Mouse (Mus musculus): ENCODE data around the gene Pdhb. TPM values are rescaled to one million over a fixed set of nuclear protein-coding genes. Genes with fewer than 3 reads are reported as not detected.

Pdhb gene
- total RNA-seq, 1 experiment, result 152 TPM

- no peak overlapping the region for H3K4me3 ChIP-seq (ENCODE audit: insufficient read depth in 1 of 2, low read depth in 1 of 2, low read length in 2 of 2, poor library complexity in 1 of 2, severe bottlenecking in 1 of 2)
- H3K27ac ChIP-seq (ENCODE audit: insufficient read depth, low read depth, low read length, poor library complexity, severe bottlenecking), result peak overlapping the region; percentile 52; the same call in 1 of the 2 replicates
- H3K9me3 ChIP-seq (ENCODE audit: control insufficient read depth, insufficient read depth, low read depth, low read length), result no peaks in the 10 kb centered on the region
- peaks cover 6 to 11% of the 10 kb centered on the region in 2 experiments for H3K4me1 ChIP-seq (ENCODE audit: control insufficient read depth in 2 of 2, insufficient read depth in 2 of 2, low read length in 2 of 2, poor library complexity in 1 of 2)
- no peak for DNase-seq (ENCODE audit: low read depth, low spot score)
- peak overlapping the region; percentile 54; the same call in 1 of the 2 replicates for H3K9ac ChIP-seq (ENCODE audit: insufficient read depth, low read depth, low read length, poor library complexity, severe bottlenecking)
- H3K36me3 ChIP-seq (ENCODE audit: control insufficient read depth, insufficient read depth, low read length, poor library complexity, severe bottlenecking), result peaks cover 7% of the 10 kb centered on the region
- TF ChIP-seq ZNF384 (IDR thresholded peaks at IDR 0.05; ENCODE audit: low read depth, low read length), result no peak
- TF ChIP-seq HCFC1 (IDR thresholded peaks at IDR 0.05; ENCODE audit: borderline replicate concordance, insufficient read depth, low read length), result no peak
- no peak for TF ChIP-seq ZC3H11A (IDR thresholded peaks at IDR 0.05; ENCODE audit: borderline replicate concordance, low read depth, low read length)
- no peak for TF ChIP-seq CHD2 (IDR thresholded peaks at IDR 0.05; ENCODE audit: low read depth, low read length)
- no peak for TF ChIP-seq MAFK (IDR thresholded peaks at IDR 0.05; ENCODE audit: insufficient read depth, low read depth, low read length)
- in situ Hi-C loops (cut with MboI; ENCODE audit: low sequenced_read_pairs in 2 of 2, unreplicated experiment in 2 of 2), result no loop called here
Observed at GRCm38 (mm10) chr14:8219876-8220275, 47.1 kb upstream of the Pdhb start.

- peak overlapping the region; percentile 60; the same call in 1 of the 2 replicates for H3K9ac ChIP-seq (ENCODE audit: insufficient read depth, low read depth, low read length, poor library complexity, severe bottlenecking)
- in situ Hi-C loops (cut with MboI; ENCODE audit: low sequenced_read_pairs in 2 of 2, unreplicated experiment in 2 of 2), result no loop called here
- no peaks in the 10 kb centered on the region for H3K9me3 ChIP-seq (ENCODE audit: control insufficient read depth, insufficient read depth, low read depth, low read length)
- peaks cover 6 to 11% of the 10 kb centered on the region in 2 experiments for H3K4me1 ChIP-seq (ENCODE audit: control insufficient read depth in 2 of 2, insufficient read depth in 2 of 2, low read length in 2 of 2, poor library complexity in 1 of 2)
- H3K4me3 ChIP-seq (ENCODE audit: insufficient read depth in 1 of 2, low read depth in 1 of 2, low read length in 2 of 2, poor library complexity in 1 of 2, severe bottlenecking in 1 of 2), result peak overlapping the region; percentile 17 to 35; a peak in 2 of 4 replicates
- TF ChIP-seq CHD2 (IDR thresholded peaks at IDR 0.05; ENCODE audit: low read depth, low read length), result no peak
- TF ChIP-seq HCFC1 (IDR thresholded peaks at IDR 0.05; ENCODE audit: borderline replicate concordance, insufficient read depth, low read length), result no peak
- no peak for TF ChIP-seq ZNF384 (IDR thresholded peaks at IDR 0.05; ENCODE audit: low read depth, low read length)
- TF ChIP-seq ZC3H11A (IDR thresholded peaks at IDR 0.05; ENCODE audit: borderline replicate concordance, low read depth, low read length), result no peak
- no peak for TF ChIP-seq MAFK (IDR thresholded peaks at IDR 0.05; ENCODE audit: insufficient read depth, low read depth, low read length)
- peak; percentile 72 for DNase-seq (ENCODE audit: low read depth, low spot score)
- H3K27ac ChIP-seq (ENCODE audit: insufficient read depth, low read depth, low read length, poor library complexity, severe bottlenecking), result peak overlapping the region; percentile 71; the same call in 1 of the 2 replicates
- H3K36me3 ChIP-seq (ENCODE audit: control insufficient read depth, insufficient read depth, low read length, poor library complexity, severe bottlenecking), result peaks cover 7% of the 10 kb centered on the region
Observed at GRCm38 (mm10) chr14:8218730-8219380, 46.0 kb upstream of the Pdhb start.

GRCm38 (mm10) chr14:8218238-8218637, 45.4 kb upstream of the Pdhb start:
- no peak for DNase-seq (ENCODE audit: low read depth, low spot score)
- peak overlapping the region; percentile 17 to 35; a peak in 2 of 4 replicates for H3K4me3 ChIP-seq (ENCODE audit: insufficient read depth in 1 of 2, low read depth in 1 of 2, low read length in 2 of 2, poor library complexity in 1 of 2, severe bottlenecking in 1 of 2)
- TF ChIP-seq CHD2 (IDR thresholded peaks at IDR 0.05; ENCODE audit: low read depth, low read length), result no peak
- TF ChIP-seq MAFK (IDR thresholded peaks at IDR 0.05; ENCODE audit: insufficient read depth, low read depth, low read length), result no peak
- no peak for TF ChIP-seq HCFC1 (IDR thresholded peaks at IDR 0.05; ENCODE audit: borderline replicate concordance, insufficient read depth, low read length)
- no peak for TF ChIP-seq ZC3H11A (IDR thresholded peaks at IDR 0.05; ENCODE audit: borderline replicate concordance, low read depth, low read length)
- TF ChIP-seq ZNF384 (IDR thresholded peaks at IDR 0.05; ENCODE audit: low read depth, low read length), result no peak
- peaks cover 7% of the 10 kb centered on the region for H3K36me3 ChIP-seq (ENCODE audit: control insufficient read depth, insufficient read depth, low read length, poor library complexity, severe bottlenecking)
- H3K4me1 ChIP-seq (ENCODE audit: control insufficient read depth in 2 of 2, insufficient read depth in 2 of 2, low read length in 2 of 2, poor library complexity in 1 of 2), result peaks cover 6 to 11% of the 10 kb centered on the region in 2 experiments
- in situ Hi-C loops (cut with MboI; ENCODE audit: low sequenced_read_pairs in 2 of 2, unreplicated experiment in 2 of 2), result no loop called here
- peak overlapping the region; percentile 71; the same call in 1 of the 2 replicates for H3K27ac ChIP-seq (ENCODE audit: insufficient read depth, low read depth, low read length, poor library complexity, severe bottlenecking)
- no peaks in the 10 kb centered on the region for H3K9me3 ChIP-seq (ENCODE audit: control insufficient read depth, insufficient read depth, low read depth, low read length)
- peak overlapping the region; percentile 60; the same call in 1 of the 2 replicates for H3K9ac ChIP-seq (ENCODE audit: insufficient read depth, low read depth, low read length, poor library complexity, severe bottlenecking)

- TF ChIP-seq ZNF384 (IDR thresholded peaks at IDR 0.05; ENCODE audit: low read depth, low read length) (no peak), ZC3H11A (IDR thresholded peaks at IDR 0.05; ENCODE audit: borderline replicate concordance, low read depth, low read length) (no peak), MAFK (IDR thresholded peaks at IDR 0.05; ENCODE audit: insufficient read depth, low read depth, low read length) (no peak), CHD2 (IDR thresholded peaks at IDR 0.05; ENCODE audit: low read depth, low read length) (no peak), HCFC1 (IDR thresholded peaks at IDR 0.05; ENCODE audit: borderline replicate concordance, insufficient read depth, low read length) (no peak)
- in situ Hi-C loops (cut with MboI; ENCODE audit: low sequenced_read_pairs in 2 of 2, unreplicated experiment in 2 of 2), result no loop called here
- DNase-seq (ENCODE audit: low read depth, low spot score), result no peak
- no peak overlapping the region for H3K4me3 ChIP-seq (ENCODE audit: insufficient read depth in 1 of 2, low read depth in 1 of 2, low read length in 2 of 2, poor library complexity in 1 of 2, severe bottlenecking in 1 of 2)
- H3K9ac ChIP-seq (ENCODE audit: insufficient read depth, low read depth, low read length, poor library complexity, severe bottlenecking), result no peak overlapping the region
- H3K4me1 ChIP-seq (ENCODE audit: control insufficient read depth in 2 of 2, insufficient read depth in 2 of 2, low read length in 2 of 2, poor library complexity in 1 of 2), result peaks cover 6 to 11% of the 10 kb centered on the region in 2 experiments
- no peaks in the 10 kb centered on the region for H3K9me3 ChIP-seq (ENCODE audit: control insufficient read depth, insufficient read depth, low read depth, low read length)
- H3K27ac ChIP-seq (ENCODE audit: insufficient read depth, low read depth, low read length, poor library complexity, severe bottlenecking), result no peak overlapping the region
- no peaks in the 10 kb centered on the region for H3K36me3 ChIP-seq (ENCODE audit: control insufficient read depth, insufficient read depth, low read length, poor library complexity, severe bottlenecking)
Observed at GRCm38 (mm10) chr14:8216100-8216499, 43.3 kb upstream of the Pdhb start.
